Mouse (Mus musculus): Measurements from ENCODE around the gene Prr7. TPM values are rescaled to one million over a fixed set of nuclear protein-coding genes. Genes with fewer than 3 reads are reported as not detected.

Gene Prr7
- total RNA-seq, 2 experiments from 2014 or later, result not detected

DNA sequence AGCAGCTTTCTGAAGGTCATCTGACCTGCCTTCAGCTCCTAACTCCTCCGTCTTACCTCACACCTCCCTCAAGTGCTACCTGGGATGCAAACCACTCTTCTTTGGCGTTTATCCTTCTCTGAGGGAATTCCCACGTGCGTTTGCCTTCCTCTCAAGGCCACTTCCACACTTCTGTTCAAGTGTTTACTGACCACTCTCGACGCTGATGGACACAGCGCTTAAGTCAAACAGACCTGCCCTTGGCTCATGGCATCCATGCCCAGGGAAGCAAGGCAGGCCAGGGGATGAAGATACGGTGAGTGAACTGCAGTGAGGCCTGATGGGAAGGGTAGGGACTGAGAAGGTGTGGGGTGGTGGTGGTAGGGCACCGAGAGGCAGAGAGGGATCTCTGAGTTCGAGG, 36.5 kb downstream of the Prr7 start:
- ATAC-seq (replicated peaks; ENCODE audit: low FRiP score, poor library complexity, severe bottlenecking), result no peak

DNA sequence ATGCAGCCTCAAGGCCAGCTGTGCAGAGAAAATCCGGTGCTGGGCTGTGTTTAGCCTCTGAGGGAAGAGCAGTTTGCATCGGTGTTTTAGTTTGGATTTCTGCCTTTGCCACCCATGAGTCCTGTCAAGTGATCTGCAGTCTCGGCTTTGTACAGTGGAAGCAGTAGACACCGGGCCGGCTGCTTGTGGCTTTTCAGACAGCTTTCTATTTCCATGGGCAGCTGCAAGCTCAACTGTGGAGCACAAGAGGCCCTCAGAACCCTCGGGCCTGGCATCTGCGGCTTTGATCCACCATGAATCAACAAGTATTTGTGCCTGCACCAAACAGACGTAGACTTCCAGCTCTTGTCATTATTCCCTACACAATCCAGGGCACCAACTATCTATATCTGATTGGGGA, 38.3 kb downstream of the Prr7 start:
- ATAC-seq (replicated peaks; ENCODE audit: low FRiP score, poor library complexity, severe bottlenecking), result no peak

DNA sequence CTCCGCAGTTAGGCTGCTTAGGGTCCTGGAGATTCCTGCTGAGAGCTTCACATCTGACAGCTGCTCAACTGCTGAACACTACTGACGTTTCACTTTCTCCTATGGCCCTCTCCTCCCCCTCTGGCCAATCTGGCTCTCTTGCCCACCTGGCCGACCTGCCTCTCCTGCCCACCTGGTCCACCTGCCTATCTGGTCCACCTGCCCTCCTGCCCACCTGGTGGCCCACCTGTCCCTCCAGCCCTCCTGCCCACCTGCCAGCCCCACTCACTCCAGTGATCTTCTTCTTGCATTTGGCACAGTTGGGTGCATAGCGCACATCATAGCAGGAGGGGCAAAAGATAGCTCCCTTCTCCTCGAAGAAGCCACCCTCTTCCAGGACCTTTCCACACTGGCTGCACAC, 40.3 kb downstream of the Prr7 start:
- no peak for ATAC-seq (replicated peaks; ENCODE audit: low FRiP score, poor library complexity, severe bottlenecking)

DNA sequence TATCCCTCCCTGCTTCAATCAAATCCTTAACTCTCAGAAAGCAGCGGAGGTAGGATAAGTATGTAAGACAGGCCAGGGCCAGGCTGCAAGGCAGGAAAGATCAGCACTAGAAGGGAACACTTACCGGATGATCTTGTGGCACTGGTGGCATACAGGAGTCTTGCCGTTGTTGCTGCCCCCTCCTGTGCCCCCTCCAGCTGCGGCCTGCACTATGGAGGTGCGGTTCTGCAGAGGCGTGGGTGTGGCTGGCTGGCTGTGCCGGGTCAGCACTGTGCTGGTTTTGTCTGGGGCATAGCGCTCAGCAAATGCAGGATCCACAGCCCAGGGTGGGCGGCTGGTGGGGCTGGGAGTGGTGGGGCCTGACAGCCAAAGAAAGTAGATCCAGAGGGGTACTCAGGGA, 41.7 kb downstream of the Prr7 start:
- no peak for ATAC-seq (replicated peaks; ENCODE audit: low FRiP score, poor library complexity, severe bottlenecking)

DNA sequence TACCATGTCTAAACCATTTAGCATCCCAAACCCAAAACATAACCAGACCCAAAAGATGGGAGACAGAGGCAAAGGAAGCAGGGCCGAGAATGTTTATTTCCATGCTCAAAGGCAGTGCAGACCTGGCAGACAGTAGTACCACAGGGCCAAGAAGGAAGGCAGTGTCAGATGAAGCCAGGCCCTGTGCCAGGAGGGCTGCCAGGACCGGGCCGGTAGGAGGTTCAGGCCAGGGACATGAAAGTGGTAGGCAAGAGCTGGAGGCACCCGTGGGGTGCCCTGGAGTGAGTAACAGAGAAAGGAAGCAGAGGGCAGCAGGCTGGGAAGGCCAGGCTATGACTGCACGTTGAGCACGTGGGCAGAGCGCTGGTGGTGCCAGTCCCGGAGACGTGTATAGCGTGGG, 42.6 kb downstream of the Prr7 start:
- no peak for ATAC-seq (replicated peaks; ENCODE audit: low FRiP score, poor library complexity, severe bottlenecking)

DNA sequence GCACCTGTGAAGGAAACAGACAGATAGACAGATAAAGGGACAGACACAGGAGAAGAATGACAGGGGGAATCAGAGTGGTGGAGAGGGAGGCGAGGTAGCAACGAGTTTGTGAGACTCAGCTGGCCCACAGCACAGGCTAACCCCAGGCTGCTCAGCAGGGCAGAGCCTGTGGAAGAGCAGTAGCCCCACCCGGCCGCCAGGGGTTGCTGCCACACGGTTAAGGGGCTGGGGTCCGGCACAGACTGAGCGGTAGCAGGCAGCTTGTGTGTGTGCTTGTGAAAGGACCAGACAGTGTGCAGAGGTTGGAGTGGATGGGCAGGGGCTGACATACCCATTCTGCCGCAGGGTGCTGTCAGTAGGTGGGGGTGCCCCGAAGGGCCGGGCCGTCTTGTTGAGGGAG, 43.8 kb downstream of the Prr7 start:
- ATAC-seq (replicated peaks; ENCODE audit: low FRiP score, poor library complexity, severe bottlenecking), result no peak

DNA sequence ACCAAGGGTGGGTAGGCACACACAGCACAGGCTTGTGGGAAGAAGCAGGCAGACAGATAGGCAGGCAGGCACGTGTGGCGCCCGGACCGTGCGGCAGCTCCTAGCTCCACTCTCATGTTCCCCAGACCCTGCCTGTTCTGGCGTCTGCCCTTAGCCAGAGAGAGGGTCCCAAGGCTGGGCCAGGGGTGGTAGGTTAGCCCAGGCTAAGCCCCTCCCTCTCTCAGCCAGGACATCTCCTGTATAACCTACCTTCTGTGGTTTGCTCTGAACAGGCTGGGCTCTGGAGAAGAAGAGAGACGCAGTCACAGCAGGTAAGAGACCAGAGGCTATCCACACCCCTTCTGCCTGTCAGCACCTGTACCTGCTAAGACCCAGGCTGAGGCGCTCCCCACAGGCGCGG, 44.5 kb downstream of the Prr7 start:
- no peak for ATAC-seq (replicated peaks; ENCODE audit: low FRiP score, poor library complexity, severe bottlenecking)

DNA sequence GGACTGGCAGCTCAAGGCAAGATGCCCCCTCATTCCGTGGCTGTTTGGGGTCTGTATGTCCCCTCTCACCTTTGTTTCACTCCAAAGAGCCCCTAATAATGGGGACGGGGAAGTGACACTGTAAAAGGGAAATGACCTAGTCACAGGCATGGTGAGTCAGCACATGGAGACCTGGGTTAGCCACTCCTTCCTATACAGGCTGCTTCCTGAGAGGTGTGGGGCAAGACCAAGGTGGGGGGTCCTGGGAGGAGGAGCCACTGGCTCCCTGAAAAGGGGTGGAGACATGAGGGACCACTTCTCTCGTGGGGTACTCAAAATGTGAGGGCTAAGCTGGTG, 46.2 kb downstream of the Prr7 start:
- ATAC-seq (replicated peaks; ENCODE audit: low FRiP score, poor library complexity, severe bottlenecking), result no peak

DNA sequence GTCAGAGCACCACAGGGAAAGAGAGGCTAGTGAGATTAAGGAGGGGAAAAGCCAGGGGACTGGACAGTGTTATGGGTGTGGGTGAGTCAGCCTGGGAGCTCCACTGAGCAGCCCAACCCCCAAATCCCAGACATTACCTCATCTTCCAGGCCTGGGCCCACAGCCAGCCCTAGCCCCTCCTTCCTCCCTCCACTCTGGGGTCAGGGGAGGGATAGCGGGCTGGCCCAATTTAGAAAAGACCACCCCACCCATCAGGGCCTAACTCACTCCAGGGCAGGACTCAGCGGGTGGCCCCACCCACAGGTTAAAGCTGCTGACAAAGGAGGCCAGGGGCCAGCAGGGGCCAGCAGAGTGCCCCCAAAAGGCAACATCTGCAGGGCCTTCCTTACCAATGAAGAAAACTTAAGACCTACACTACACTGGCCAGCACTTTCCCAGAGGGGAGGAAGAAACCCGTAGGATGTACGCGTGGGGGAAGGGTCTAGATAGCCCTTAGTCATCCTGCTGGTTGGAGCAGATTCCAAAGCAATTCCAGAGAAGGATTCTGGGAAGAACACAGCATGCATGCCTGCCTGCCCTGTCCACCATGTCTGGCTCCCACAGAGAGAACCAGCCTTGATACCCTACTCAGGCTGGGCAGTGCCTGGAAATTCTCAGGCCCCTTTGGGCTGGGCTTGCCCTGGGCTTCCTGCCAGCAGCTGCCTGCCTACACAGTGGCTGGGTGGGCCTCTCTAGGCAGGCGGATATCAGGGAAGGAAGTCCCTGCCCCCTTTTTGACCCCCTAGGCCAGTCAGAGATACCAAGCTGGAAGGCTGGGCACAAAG, 46.8 kb downstream of the Prr7 start:
- no peak for ATAC-seq (replicated peaks; ENCODE audit: low FRiP score, poor library complexity, severe bottlenecking)

DNA sequence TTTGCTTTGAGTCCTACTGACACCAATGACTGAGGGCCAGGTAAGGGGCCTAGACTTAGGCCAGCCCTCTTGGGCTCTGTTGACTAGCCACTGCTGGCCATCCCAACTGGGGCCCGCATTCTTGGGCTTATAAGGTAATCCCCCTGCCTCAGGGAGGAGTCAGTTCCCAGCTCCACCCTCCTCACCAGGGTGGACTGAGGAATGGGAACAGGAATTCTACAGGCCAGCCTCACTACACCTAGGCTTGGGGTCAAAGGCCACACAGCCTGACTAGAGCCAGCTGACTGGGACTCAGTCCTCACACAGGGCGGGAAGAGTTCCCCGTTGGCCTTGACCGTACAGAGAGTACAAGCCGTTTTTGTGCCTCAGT, 47.4 kb downstream of the Prr7 start:
- ATAC-seq (replicated peaks; ENCODE audit: low FRiP score, poor library complexity, severe bottlenecking), result no peak

DNA sequence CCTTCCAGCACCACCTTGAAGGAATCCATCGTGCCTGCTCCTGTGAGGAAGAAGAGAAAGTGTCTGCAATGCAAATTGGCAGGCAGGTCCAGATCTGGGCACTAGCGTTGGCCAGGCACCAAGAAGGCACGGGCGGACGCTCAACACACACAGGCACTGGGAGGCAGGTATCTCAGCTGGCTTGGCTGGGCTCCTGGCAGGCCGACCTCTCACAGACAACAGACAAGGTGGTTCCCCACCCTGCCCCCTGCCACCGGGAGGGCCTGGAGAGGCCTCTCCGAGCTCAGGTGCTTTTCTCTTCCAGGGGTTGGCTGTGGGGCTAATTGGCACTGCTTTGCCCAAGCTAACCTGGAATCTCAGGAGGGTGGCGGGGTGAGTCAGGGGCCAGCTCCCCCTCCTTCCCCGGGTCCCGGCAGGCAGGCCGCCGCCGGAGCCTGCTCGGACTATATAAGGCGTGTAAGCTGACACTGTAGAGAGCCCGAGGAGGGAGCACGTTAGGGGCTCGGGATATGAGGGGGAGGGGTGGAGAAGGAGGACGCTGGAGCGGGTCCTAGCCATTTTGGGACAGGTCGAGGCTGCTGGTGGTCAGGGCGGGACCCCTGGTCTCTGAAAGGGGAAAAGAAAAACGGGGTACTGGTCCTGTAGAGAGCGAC, 48.4 kb downstream of the Prr7 start:
- ATAC-seq (replicated peaks; ENCODE audit: low FRiP score, poor library complexity, severe bottlenecking), result no peak

DNA sequence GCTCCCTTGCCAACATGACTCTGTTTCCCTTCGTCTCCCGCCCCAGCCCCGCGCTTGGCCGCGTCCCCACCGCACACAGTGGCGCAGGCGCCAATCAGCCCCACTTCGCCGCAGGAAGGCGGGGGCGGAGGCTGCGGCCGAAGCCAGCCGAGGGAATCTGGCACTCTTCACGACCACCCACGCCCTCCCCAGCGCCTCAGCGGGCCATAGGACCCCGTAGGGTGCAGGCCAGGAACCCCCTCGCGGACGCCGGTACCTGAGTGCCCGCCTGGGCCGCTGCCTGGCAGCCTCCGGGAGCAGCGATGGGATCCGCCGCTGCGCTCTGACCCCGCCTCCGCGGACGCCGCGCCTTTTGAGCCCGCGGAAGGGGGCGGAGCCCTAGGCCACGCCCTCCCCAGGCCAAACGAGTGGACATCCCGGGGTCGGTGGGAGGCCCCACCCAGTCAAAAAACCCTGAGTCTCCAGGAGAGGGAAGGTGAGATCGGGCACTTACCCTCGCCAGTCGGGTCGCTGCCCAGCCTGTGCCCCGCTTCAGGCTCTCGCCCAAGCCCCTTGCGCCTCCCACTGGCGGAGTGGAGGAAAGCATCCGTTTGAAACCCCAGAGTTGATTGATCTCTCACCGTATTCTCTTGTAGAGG, 49.2 kb downstream of the Prr7 start, which contains the start of gene Pdlim7:
TSS of gene Pdlim7 (minus strand) at position 566 of the 638 bp plus-strand sequence.
- peak; percentile 89 for ATAC-seq (replicated peaks; ENCODE audit: low FRiP score, poor library complexity, severe bottlenecking)

DNA sequence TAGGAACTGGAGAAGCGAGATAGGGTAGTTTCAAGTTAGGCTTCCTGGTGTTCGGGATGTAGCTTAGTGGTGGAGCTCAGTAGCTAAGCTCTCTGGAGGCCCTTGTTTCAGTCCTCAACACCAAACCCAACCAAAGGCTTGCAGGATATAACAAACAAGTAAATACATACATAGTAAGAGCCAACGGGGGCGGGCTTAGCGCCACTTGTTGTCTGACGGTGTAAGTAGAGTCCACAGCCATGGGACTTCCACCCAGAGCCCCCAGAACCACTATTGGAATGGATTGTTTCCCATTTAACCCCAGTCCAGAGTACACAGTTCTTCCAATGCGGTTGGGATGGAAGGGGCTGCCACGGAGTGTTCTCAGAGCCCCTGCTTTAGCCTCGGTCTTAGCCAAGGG, 49.8 kb downstream of the Prr7 start:
- ATAC-seq (replicated peaks; ENCODE audit: low FRiP score, poor library complexity, severe bottlenecking), result no peak

DNA sequence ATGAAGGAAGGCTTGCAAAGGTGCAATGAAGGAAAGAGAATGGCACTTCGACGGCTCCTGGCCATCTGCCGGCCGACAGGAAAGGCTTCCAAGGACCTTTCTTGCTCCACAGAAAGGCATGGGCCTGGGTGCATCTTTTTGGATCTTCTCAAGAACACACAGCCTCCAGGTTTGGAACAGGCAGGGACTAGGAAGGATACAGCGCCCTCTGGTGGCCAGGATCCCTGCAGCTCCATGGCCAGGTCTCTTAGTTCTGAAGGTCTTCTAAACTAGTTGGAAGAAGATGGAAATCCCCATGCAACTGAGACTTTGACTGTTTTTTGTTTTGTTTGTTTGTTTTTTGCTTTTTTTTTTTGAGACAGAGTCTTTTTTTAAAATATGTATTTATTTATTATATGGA, 52.9 kb downstream of the Prr7 start:
- ATAC-seq (replicated peaks; ENCODE audit: low FRiP score, poor library complexity, severe bottlenecking), result peak; percentile 55; the same call in 1 of the 2 replicates

DNA sequence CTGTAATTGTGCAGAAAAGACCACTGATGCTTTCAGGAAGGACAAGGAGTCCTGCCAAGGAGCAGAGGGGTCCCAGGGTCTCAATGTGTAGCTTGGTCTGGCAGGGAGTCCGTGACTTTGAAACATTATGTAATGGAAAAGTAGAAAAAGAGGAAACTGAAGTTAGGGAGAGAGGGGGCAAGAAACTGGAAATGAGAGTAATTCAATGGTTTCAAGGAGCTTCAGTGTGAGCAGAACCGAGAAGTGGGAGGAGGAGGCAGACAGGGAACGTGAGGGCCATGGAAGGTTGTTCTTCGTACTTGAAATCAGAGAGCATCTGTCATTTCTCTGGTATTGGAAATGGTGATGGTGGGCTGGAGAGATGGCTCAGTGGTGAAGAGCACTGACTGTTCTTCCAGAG, 55.5 kb downstream of the Prr7 start:
- ATAC-seq (replicated peaks; ENCODE audit: low FRiP score, poor library complexity, severe bottlenecking), result no peak

DNA sequence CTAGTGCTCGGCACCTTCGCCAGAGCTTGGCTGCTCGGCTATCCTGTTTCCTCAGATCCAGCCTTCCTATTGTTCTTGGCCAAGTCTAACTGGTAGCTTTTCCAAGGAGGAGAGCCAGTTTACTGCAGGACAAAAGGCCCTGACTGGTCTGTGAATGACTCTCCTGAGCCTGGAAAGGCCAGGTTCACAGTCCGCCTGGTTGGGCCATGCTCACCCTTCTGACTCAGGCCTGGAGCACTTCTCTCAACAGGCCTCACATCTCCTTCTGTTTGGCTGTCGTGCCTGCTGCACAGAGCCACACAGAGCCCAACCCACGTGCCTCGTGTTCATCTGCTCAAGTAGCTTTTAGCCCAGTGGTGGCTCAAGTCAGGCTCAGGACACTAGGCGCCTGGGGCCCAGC, 58.7 kb downstream of the Prr7 start:
- no peak for ATAC-seq (replicated peaks; ENCODE audit: low FRiP score, poor library complexity, severe bottlenecking)

Other genes starting within 250 kb of the Prr7 start
- 81.3 and 131 TPM in 2 replicates for gene Prelid1, start 143.8 kb upstream of the Prr7 start, total RNA-seq (2015; ENCODE audit: low replicate concordance)
- 30.9 and 39.1 TPM in 2 replicates for gene Prelid1, start 143.8 kb upstream of the Prr7 start, total RNA-seq (2017; ENCODE audit: low replicate concordance)
- gene Rab24, start 142.3 kb upstream of the Prr7 start, total RNA-seq (2015; ENCODE audit: low replicate concordance), result 83.3 and 153 TPM in 2 replicates
- gene Rab24, start 142.3 kb upstream of the Prr7 start, total RNA-seq (2017; ENCODE audit: low replicate concordance), result 19.8 and 40.4 TPM in 2 replicates
- 293 and 332 TPM in 2 replicates for gene Mxd3, start 134.4 kb upstream of the Prr7 start, total RNA-seq (2015; ENCODE audit: low replicate concordance)
- 162 and 195 TPM in 2 replicates for gene Mxd3, start 134.4 kb upstream of the Prr7 start, total RNA-seq (2017; ENCODE audit: low replicate concordance)
- gene Lman2, start 101.5 kb upstream of the Prr7 start, total RNA-seq (2015; ENCODE audit: low replicate concordance), result 45.7 and 55.1 TPM in 2 replicates
- gene Lman2, start 101.5 kb upstream of the Prr7 start, total RNA-seq (2017; ENCODE audit: low replicate concordance), result 56.6 and 75.6 TPM in 2 replicates
- gene Rgs14, start 94.5 kb upstream of the Prr7 start, total RNA-seq (2015; ENCODE audit: low replicate concordance), result 9.0 and 14.7 TPM in 2 replicates
- gene Rgs14, start 94.5 kb upstream of the Prr7 start, total RNA-seq (2017; ENCODE audit: low replicate concordance), result 4.2 and 7.9 TPM in 2 replicates
- not detected in 2 replicates for gene Slc34a1, start 66.1 kb upstream of the Prr7 start, total RNA-seq (2015; ENCODE audit: low replicate concordance)
- gene Slc34a1, start 66.1 kb upstream of the Prr7 start, total RNA-seq (2017; ENCODE audit: low replicate concordance), result not detected in 2 replicates
- gene Pfn3, start 49.0 kb upstream of the Prr7 start, total RNA-seq (2015; ENCODE audit: low replicate concordance), result not detected in 2 replicates
- gene Pfn3, start 49.0 kb upstream of the Prr7 start, total RNA-seq (2017; ENCODE audit: low replicate concordance), result not detected in 2 replicates
- gene F12, start 37.5 kb upstream of the Prr7 start, total RNA-seq (2015; ENCODE audit: low replicate concordance), result not detected in 2 replicates
- gene F12, start 37.5 kb upstream of the Prr7 start, total RNA-seq (2017; ENCODE audit: low replicate concordance), result not detected in 2 replicates
- 48.2 and 55.5 TPM in 2 replicates for gene Grk6, start 19.2 kb upstream of the Prr7 start, total RNA-seq (2015; ENCODE audit: low replicate concordance)
- gene Grk6, start 19.2 kb upstream of the Prr7 start, total RNA-seq (2017; ENCODE audit: low replicate concordance), result 62.2 and 75.7 TPM in 2 replicates
- not detected in 2 replicates for gene Dbn1, start 23.8 kb downstream of the Prr7 start, total RNA-seq (2015; ENCODE audit: low replicate concordance)
- 0.45 TPM in 1 of 2 replicates, not detected in the other for gene Dbn1, start 23.8 kb downstream of the Prr7 start, total RNA-seq (2017; ENCODE audit: low replicate concordance)
- 0.84 and 1.4 TPM in 2 replicates for gene Pdlim7, start 49.4 kb downstream of the Prr7 start, total RNA-seq (2015; ENCODE audit: low replicate concordance)
- 0.15 and 3.5 TPM in 2 replicates for gene Pdlim7, start 49.4 kb downstream of the Prr7 start, total RNA-seq (2017; ENCODE audit: low replicate concordance)
- 23.8 and 31.4 TPM in 2 replicates for gene Dok3, start 65.0 kb downstream of the Prr7 start, total RNA-seq (2015; ENCODE audit: low replicate concordance)
- 5.5 and 7.1 TPM in 2 replicates for gene Dok3, start 65.0 kb downstream of the Prr7 start, total RNA-seq (2017; ENCODE audit: low replicate concordance)
- 5.8 and 5.9 TPM in 2 replicates for gene Ddx41, start 72.4 kb downstream of the Prr7 start, total RNA-seq (2015; ENCODE audit: low replicate concordance)
- 9.1 and 28.7 TPM in 2 replicates for gene Ddx41, start 72.4 kb downstream of the Prr7 start, total RNA-seq (2017; ENCODE audit: low replicate concordance)
- 39.6 and 64.6 TPM in 2 replicates for gene Fam193b, start 106.9 kb downstream of the Prr7 start, total RNA-seq (2015; ENCODE audit: low replicate concordance)
- 39.5 and 47.1 TPM in 2 replicates for gene Fam193b, start 106.9 kb downstream of the Prr7 start, total RNA-seq (2017; ENCODE audit: low replicate concordance)
- 28.1 and 33.2 TPM in 2 replicates for gene Tmed9, start 109.5 kb downstream of the Prr7 start, total RNA-seq (2015; ENCODE audit: low replicate concordance)
- gene Tmed9, start 109.5 kb downstream of the Prr7 start, total RNA-seq (2017; ENCODE audit: low replicate concordance), result 31.1 and 62.9 TPM in 2 replicates
- gene B4galt7, start 135.6 kb downstream of the Prr7 start, total RNA-seq (2015; ENCODE audit: low replicate concordance), result 2.9 and 3.4 TPM in 2 replicates
- 0.53 and 4.0 TPM in 2 replicates for gene B4galt7, start 135.6 kb downstream of the Prr7 start, total RNA-seq (2017; ENCODE audit: low replicate concordance)
- gene Caml, start 158.7 kb downstream of the Prr7 start, total RNA-seq (2015; ENCODE audit: low replicate concordance), result 15.5 and 34.6 TPM in 2 replicates
- gene Caml, start 158.7 kb downstream of the Prr7 start, total RNA-seq (2017; ENCODE audit: low replicate concordance), result 34.7 and 35.4 TPM in 2 replicates
- 40.7 and 51.2 TPM in 2 replicates for gene Ddx46, start 170.8 kb downstream of the Prr7 start, total RNA-seq (2015; ENCODE audit: low replicate concordance)
- gene Ddx46, start 170.8 kb downstream of the Prr7 start, total RNA-seq (2017; ENCODE audit: low replicate concordance), result 65.6 and 83.3 TPM in 2 replicates
- 38.9 and 52.4 TPM in 2 replicates for gene B230219D22Rik, start 228.9 kb downstream of the Prr7 start, total RNA-seq (2015; ENCODE audit: low replicate concordance)
- 25.3 and 33.8 TPM in 2 replicates for gene B230219D22Rik, start 228.9 kb downstream of the Prr7 start, total RNA-seq (2017; ENCODE audit: low replicate concordance)